Mouse (Mus musculus): ENCODE results near the gene Cdh10.

The Cdh10 gene

DNA sequence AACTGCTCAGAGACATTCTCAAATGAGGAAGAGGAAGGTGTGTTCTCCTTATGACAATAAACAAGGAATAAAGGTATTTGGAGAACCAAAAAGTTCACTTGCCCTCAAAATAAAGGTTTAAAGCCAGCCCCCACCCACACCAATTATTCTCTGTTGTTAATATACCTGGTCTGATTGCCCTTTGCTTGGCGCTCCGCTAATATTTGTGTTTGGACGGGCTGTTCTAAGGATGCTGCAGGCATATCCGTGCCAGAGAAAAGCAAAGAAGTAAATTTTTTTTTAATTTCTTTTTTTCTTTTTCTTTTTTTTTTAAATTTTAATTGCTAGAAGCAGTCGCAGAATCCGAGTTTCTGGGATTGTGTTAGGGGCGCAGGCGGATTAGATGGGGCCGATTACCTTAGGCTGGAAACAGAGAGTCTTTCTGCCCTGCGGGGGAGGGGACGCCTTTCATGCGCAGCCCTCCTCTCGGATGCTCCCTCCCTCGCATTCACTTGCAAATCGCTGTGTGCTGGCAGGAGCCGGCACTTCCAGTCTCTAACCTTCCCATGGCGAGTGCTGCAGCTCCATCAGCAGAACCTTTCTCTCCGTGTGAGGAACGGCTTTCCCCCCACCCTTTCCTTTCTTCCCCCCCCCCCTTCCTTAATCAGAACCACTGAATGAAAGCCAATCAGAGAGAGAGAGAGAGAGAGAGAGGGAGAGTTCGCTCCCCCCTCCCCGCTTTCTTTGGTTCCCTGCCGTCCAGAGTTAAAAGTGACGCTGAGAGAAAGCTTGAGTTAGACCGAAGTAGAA is at the start of gene Cdh10:
Cdh10 (plus strand) TSS at position 763 of the 789 bp plus-strand sequence.
- no peak for DNase-seq (ENCODE audit: low spot score)

DNA sequence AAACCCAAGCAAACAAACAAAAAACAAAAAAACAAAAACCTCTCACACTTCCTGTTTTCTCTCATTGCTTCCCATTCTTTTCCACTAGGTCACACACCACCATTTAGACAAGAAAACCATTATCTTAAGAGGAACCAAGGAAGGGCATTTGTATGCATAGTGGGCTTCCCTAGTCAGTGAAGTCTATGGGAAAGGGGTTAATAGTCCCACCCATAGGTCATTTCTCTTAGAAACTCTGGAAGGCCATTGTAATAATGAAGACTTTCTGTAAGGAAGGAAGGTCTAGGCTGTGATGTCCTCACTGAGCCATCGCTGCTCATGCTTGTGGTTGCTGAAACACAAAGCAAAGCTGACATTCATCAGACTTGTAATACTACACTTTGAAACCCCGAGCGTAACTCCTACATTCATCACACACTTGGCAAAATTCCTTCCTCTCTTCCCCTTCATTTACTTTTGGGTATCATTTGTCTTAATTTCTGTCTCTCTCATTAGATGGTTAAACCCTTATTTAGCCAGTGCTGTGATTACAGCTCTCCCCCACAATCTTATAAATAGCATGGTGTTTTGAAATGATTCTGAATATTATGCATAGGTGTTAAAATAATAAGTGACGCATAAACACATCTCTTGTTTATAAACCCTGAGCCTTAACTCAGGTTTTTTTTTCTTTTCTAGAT is 9.5 kb upstream of the Cdh10 start:
- DNase-seq (ENCODE audit: low spot score) = no peak

DNA sequence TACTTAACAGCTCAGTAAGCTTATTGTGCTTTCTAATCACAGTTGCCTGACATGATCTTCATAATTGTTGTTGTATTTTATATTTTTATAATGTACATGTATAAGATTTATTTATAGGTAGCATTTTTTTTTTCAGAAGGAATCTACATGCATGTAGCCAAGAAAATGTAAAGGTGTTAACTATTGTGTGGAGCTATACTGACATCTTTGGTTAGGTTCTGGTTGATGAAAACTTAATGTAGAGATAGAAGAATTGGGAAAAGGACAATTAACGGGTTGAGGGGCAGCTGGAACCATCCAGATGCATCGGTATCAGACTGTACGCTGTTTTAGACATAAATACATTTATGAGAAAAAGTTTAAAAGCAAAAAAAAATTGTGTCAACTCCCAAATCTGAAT is 1.0 kb upstream of the Cdh10 start:
- no peak for DNase-seq (ENCODE audit: low spot score)

DNA sequence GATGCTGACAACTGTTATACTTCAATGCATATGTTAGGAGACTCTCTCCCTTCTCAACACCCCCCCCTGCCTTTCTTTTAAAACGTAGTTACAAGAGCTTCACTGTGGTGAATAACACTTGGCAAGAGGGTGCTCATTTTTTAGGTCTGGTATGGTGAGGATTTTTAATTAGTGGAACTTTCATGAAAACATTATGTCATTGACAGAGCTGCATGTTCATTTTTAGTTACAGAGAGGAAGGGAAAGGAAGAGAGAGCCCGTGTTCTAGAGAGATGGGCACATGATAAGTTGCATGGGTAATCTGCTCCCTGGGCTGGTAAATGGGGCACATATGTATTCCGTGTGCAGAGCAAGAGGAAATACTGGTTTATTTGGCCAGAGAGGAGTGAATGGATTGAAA is 1.5 kb downstream of the Cdh10 start:
- DNase-seq (ENCODE audit: low spot score) = no peak

DNA sequence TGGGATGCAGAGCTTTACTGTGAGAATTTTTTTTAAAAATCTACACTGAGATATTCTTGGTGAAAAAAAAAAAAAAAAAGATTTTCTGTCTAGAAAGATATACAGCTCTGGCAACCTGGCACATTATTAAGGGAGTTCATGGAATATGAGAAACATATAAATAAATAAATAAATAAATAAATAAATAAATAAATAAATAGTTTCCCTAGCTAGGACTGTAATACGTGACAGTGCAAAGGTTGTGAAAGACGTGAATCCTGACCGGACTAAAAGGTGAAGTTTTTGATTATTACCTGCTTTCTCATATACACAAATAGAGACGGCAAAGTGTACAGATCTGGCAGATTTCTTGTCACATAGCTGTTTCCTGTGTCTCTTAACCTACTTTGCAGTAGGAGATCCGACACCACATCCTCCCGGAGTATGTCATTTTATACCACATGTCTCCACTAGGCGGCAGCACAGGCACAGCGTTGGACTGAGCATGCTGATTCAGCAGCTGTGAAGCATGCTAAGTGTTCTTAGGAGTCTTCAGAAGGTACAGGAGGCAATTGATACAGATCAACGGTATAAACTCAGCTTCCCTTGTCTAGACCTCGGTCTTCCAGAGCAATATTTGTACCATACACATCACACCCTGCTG is 2.5 kb downstream of the Cdh10 start:
- DNase-seq (ENCODE audit: low spot score) = peak; percentile 69

DNA sequence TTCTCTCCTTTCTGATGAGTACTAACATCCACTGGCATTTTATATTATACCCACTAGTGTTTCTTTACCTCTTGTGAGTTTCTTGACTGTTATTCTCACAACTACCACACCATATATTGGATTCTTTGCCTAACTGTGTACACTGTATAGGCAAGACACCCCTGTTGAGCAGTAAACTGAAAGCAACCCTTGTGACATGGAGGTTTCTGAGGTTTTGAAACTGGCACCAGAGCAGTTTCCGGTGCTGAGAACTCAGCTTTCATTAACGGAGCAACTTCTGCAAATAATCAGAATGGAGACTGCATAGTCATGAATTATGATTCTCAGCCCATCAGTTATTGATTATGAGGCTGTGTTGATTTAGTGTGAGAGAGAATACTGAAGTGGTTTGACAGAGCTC is 4.7 kb downstream of the Cdh10 start:
- no peak for DNase-seq (ENCODE audit: low spot score)

DNA sequence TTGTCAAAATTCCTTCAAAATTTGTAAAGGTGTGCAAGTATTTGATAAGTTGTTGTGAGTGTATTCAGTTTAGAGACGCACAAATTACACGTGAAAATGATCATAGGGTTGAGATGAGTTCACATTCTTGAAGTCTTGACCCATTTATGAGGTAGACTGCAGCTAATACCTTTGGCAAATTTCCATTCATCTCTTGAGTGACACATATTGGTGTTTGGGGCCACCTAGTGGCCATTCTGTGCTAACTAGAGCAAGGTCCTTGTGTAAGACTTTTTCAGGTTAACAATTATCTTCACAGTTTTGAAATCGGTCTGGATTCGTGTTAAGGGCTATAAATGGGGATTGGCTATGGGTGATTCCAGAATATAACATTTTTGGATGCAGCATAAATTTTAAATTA is 13.5 kb downstream of the Cdh10 start:
- DNase-seq (ENCODE audit: low spot score) = peak; percentile 64

DNA sequence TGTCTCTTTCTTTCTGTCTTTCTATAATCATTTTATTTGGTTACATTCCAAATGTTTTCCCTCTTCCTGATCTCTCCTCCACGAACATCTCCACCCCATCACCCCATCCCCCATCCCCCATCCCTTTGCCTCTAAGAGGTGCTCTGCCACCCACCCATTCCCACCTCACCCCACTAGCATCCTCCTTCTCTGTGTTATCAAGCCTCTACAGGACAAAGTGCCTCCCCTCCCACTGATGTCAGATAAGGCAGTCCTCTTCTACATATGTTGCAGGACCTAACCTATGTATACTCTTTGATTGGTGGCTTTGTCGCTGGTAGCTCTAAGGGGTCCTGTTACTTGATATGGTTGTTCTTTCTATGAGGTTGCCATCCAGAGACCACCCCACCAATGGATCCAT is 23.0 kb downstream of the Cdh10 start:
- DNase-seq (ENCODE audit: low spot score) = no peak

DNA sequence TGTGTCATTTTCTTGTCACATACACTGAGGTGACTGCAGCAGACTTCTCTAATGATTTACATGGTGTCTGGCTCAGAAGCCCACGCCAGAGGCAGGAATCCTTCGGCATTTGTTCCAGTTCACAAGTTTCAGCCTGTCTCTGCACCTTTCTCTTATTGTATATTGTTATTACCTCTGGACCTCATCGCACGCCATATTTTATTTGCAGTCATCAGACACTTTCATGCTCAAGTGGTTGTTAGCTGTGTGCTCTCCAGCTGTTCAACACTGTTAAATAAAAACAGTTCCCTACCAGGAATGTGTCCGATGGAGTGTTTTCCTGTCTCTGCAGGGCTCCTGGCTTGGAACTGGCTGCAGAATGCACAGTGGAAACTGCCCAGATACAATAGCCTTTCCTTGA is 26.1 kb downstream of the Cdh10 start:
- no peak for DNase-seq (ENCODE audit: low spot score)

DNA sequence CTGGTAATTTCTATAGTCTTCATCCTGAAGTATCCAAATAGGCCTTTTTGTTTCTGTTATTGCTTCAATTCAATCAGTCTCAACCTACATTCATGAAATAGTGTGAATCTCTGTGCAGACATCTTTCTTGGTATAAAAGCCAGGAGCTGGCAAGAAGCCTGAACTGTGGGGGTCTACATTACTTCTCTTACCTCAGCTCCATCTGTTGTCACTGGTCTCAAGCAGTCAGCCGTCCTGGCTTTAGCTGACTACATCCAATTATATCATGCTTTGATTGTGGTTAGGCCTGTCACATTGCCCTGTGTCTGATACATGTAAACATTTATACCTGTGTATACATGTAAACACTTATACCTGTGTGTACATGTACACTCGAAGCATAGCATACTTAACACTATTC is 31.8 kb downstream of the Cdh10 start:
- DNase-seq (ENCODE audit: low spot score) = no peak

DNA sequence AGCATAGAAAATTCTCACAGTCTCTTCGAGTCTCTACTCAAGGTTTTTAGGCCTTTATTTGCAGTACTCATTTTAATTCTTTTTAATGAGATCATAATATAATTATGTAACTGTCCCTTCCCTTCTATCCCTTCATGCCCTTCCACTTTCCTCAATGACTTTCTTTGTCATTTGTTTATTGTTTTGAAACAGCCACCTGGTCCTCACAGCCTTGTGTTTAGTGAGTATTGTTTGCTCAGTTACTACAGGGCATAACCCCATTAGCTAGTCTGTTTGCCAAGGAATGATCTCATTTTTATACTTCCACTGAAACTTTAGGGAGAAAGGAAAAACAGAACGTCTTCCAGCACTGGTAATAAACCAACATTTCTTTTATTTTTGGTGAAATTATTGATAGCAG is 39.4 kb downstream of the Cdh10 start:
- no peak for DNase-seq (ENCODE audit: low spot score)

DNA sequence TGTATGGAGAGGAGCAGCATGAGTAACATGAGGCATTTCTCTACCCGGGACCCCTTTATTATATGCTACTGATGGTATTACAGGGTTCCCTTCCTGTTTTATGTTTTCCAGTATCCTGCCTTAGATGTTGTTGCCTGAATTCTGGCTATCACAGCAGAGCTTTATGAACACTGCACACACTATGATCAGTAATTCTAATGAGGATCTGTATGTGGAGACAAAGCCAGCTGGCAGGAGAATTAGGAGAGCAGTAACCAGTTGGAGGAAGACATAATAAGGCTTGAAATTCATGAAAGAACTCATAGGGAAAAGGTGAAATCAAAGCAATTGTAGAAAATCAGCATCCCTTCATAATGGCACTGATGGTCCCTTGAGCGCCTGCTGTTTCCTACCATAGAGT is 51.1 kb downstream of the Cdh10 start:
- DNase-seq (ENCODE audit: low spot score) = no peak

DNA sequence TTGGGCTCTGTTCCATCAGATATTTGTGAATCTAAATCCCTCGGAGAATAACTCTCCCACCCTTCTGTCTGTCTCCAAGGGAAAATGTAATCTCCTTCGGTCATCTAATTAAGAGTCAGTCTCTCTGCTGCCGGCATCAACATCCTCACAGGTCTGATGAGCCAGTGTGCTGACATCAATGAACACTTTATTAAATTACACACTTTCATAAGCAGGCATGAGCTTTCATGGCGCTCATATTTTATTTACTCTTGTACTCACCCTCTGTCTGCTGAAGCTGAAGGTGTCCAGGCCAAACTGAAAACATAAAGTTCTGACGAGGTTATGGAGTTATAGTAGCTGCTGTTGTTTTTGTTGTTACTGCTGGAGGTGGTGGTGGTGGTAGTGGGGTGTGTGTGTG is 62.7 kb downstream of the Cdh10 start:
- DNase-seq (ENCODE audit: low spot score) = no peak

DNA sequence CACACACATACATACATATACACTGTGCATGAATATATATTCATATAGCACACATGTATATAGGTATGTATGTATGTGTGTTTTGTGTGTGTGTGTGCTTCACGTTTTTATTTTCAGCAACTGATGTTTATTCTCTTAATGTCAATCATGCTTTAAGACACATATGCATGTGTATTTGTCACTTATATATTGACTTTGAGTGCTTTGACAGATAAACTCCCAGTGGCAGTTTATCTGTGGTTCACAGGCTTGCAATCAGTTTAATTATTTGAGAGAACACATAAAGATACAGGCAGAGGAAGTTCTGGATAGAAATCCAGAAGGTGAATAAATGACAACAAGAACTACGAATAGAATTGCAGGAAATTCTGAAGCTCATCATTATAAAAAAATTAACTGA is 67.9 kb downstream of the Cdh10 start:
- no peak for DNase-seq (ENCODE audit: low spot score)

DNA sequence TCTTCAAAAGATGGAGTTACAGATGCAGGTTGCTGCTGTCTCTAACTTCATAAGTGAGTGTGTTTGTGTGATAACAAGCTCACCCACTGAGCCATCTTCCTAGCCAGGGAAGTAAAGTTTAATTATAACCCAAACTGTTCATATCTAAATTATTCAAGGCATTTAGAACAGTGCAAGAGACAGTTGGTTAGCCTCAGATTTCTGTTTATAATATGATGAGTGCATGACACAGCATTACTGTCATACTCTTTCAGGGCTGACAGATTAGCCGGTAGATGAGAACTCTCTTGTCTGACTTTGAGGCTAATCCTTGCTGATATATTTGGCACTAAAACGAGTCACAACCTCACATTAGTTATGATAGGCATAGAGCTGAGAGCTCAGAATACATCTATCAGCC is 70.2 kb downstream of the Cdh10 start:
- DNase-seq (ENCODE audit: low spot score) = no peak

DNA sequence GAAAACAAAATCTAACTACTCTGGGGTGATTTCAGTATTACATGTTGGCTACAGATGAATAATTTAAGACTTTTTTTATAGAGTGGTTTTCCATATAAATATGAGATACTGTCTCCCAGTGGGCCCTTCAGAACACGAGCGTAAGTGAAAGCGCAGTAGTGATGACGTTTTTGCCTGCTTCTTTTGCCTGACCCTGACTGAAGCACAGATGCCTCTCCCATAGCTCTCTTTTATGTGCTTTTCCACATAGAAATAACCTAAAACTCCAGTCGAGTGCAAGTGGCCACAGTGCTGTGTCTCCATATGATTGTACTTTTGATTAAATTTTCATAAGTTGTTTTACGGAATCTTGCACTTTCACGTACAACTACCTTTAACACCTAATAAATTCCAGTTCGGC is 71.6 kb downstream of the Cdh10 start:
- DNase-seq (ENCODE audit: low spot score) = no peak

DNA sequence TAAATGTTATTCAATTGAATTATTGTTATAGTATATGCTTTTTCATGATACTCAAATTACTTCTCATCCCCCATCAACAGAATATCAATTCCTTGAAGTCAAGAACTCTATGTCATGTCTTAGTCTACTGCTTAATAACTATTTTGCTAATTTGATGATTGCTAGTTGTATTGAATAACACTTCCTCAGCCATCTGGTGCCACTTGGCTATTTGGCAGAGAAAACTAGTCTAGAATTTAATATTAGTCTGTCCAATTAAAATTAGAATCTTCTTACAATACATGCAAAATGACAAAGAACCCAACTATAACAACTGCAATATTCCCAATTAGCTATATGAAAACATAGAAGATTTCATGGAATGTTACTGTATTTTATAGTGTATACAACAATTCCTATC is 82.0 kb downstream of the Cdh10 start:
- no peak for DNase-seq (ENCODE audit: low spot score)

DNA sequence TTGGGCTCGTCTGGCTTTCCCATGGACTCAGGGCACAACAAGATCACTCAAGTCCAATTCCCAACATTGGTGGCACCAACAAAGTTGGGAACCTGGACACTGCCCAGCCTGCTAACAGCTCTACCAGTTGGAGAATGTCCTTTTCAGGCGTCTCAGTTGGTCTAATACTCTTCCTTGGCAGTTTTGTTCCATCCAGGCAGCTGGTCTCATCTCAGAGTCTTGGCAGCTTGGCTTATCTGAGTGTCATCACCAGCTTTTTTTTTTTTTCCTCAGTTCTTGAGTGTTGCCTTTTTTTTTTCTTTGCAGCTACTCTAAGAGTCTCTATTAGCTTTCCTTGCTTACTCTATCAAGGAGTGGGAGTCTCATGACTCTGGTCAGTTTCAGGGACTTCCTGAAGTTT is 85.4 kb downstream of the Cdh10 start:
- DNase-seq (ENCODE audit: low spot score) = no peak

DNA sequence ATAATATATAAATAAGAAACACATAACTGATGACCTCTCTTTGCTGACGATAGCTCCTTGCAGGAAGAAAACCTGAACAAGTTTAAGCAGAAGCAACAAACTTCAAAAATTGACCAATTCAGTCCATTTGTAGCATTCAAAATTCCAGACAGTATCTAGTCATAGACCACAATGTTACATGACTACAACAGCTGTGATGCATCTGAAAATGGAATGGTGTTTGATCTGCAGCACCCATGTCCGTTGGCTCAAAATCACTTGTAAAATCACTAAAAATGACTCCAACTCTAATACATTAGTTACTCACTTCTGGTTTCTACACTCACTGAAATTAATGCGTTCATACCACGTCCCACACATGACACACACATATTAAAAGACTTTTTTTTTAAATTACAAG is 91.9 kb downstream of the Cdh10 start:
- DNase-seq (ENCODE audit: low spot score) = no peak

DNA sequence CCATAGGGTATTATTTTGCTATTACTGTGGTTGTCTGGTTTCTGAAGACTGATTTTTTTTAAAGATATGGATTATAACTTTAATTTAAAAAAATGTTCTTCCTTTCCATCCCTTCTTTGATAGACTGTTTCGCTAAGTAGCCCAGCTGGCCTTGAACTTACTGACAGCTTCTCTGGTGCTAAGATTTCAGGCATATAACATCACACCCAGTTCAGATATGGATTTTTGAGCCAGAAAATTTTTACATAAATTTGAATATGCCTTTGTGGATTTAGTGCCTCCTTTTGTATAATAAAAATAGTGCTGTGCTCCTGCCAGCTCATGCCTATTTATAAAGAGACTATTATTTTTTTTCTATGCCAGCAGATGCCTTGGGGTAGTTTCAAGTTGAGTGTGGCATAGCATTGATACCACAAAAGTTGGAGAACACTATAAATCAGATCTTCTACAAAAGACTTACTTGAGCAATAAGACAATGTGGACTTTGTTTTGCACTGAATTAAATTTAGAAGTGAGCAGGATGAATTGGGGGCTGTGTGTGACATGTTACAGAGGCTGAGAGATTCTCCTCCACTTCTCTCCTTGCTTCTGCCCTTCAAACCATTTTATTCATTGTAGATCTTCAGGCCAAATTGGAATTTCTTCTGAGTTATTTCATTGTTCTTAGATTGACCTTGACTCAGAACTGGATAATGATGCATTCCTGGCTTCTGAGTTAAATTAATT is 106.8 kb downstream of the Cdh10 start:
- DNase-seq (ENCODE audit: low spot score) = no peak

DNA sequence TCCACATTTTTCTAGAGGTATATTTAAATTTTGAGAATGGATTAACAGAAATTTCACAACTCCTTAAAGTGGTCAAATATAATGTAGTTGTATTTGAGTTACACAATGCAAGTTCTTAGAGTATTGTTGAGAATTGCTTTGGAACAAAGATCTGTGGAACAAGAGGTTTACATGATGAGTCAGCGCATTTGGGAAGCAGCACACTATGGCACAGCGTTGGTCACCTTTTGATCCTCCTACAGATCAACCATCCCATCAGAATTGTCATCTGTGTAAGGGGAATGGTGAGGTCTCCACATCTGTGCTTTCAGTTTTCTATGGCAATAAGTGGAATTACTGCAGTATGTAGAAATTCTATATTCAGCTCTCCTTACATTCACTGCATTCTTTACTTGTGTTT is 108.2 kb downstream of the Cdh10 start:
- no peak for DNase-seq (ENCODE audit: low spot score)

DNA sequence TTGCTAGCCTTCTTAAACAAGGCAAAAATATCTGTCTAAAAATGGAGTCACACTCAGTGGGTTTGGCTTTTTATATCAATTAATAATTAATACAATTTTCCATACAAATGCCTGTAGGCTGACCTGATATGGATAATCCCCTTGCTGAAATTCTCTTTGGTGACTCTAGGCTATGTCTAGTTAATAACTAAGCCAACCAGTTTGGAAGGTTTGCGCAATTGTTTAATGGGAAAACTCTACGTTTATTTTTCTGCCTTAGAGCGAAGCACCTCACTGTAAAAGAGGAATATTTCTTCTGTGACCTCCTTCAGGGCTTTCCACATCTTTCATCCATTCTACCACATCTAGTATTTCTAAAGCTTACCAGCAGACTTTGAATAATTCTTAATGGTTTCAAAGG is 133.5 kb downstream of the Cdh10 start:
- no peak for DNase-seq (ENCODE audit: low spot score)

DNA sequence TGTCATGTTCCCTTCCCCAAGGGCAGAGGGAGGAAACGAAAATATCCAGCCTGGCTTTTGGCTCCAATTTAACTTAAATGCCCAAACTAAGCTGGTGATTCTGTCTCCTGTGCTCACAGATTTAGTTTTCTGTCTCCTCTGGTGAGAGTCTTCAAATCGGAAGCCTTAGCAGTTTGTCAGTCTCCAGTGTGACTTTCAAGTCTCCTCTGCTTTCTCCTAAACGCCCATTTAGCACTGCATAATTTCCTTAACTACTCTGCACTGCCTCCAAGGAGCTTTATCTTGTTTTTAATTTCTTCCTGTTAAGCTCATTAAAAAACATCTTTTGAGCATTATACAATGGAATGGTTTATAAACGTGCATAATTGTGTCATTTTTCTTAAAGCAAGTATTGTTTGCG is 156.3 kb downstream of the Cdh10 start:
- DNase-seq (ENCODE audit: low spot score) = no peak
